Mouse (Mus musculus) CD4-positive helper T cell, adult 2 months (primary cell): ENCODE measurements around the gene Rdh16f1.
"Not testable (repeated sequence)": the region's sequence is repeated elsewhere in the genome, so short reads cannot be mapped to it uniquely, and the experiment has no call there.

Source experiments
- DNase-seq: peaks from one replicate; pipeline ENCODE4 v3.0.0-alpha.2; 2012; ENCODE audit warnings: low read depth, missing footprints, low spot score

Gene Rdh16f1

DNA sequence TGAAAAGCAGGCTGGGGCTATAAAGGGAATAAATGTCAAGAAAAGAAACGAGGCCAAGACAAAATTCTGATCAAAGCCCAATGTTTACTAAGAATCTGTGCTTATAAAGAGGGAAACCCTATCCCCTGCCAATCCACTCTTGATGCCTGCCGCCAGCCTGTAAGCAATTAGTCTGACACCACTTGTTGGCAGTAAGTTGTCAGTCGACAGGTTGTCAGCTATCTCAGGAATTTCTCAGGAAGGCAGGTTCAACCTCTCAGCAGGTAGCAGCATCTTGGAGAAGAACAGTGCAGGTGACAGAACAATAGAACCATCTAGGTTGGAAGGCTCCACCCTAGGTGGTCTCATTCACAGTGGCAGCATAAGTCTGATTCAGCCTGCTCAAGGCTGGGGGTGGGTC, 69.5 kb downstream of the Rdh16f1 start:
- no peak for DNase-seq

DNA sequence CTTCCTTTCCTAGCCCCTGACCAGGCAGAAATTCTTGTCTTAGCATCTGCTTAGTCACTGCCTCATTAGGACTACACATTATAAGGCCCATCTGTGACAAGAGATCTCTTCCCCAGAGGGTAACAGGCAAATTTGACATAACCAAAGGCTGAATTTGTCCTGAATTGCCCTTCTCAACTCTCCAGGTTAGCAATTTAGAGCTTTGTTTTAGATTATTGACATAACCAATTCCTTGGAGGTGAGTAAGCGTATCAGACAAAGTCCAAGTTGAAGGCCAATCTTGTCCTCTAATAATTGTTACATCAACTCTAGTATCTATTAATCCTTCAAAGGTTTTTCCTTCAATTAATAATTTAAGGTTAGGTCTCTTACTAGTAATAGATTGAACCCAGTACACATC, 74.6 kb downstream of the Rdh16f1 start:
- not testable (repeated sequence) for DNase-seq

DNA sequence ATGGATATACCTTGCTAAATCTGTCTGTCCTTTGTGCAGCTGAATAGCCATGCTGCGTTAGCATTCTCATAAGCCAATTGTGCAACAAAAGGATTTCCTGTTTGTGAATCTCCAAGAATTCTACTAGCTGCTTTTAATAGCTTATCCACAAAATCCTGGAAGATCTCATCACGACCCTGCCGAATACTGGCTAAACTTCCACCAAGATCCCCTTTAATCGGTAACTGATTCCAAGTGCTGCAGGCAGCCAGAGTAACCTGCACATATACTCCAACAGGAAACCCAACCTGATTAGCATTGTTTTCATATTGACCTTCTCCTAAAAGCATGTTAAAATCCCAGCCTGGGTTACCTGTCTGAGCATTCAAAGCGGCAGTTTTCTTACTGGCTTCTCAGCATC, 75.7 kb downstream of the Rdh16f1 start:
- no peak for DNase-seq

DNA sequence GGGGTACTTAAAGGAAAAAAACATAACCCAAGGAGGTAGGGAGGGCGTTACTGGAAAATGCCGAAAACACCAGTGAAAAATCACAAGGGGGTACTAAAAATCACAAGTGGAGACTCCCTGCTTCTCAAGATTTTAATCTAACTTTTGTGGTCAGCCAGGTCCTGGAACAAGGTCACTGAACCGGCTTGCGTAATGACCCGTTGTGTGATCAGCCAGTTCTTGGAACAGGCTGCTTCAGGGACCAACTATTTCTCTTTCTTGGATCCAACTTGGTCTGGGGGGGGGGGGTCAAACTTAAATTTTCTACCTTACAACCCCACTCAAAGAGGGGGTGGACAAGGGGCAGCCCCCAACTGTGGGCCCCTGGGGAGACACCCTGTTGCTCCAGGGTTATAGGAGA, 78.2 kb downstream of the Rdh16f1 start:
- not testable (repeated sequence) for DNase-seq

DNA sequence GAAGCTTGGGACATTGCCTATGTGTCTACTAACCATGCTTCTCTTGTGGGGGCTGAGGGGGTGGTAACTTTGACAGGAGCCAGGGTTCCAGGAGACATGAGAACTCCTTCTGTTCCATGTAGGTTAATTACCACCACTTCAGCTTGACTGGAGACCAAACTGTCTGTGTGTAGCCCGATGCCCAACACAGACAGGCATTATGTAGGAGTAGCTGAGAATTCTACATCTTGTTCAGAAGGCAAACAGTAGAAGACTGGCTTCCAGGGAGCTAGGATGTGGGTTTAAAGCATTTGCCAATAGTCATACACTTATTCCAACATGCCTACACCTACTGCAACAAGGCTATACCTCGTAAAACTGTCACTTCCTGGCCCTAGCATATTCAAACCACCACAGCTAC, 79.0 kb downstream of the Rdh16f1 start:
- DNase-seq = no peak

DNA sequence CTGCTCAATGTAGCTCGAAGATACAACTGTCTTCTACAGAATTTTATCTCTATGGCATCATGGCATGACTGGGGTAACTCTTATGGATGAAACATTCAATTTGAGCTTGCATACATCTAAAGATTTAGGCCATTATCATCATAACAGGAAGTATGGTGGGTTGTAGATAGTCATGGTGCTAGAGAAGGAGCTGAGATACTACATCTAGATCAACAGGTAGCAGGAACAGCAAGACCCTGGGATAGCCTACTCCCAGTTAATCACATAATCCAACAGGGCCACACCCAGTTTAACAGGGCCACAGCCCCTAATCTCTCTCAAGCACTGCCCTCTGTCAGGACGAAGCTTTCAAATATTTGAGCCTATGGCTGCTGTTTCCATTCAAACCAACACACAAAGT, 81.2 kb downstream of the Rdh16f1 start:
- no peak for DNase-seq
